Mouse (Mus musculus): ENCODE measurements at regions not wholly inside any gene's neighbourhood (a gene's known extent, or its start where the extent isn't known, plus 50 kb on each side); places are given as distances from the start of the nearest gene placed in this dataset.

DNA sequence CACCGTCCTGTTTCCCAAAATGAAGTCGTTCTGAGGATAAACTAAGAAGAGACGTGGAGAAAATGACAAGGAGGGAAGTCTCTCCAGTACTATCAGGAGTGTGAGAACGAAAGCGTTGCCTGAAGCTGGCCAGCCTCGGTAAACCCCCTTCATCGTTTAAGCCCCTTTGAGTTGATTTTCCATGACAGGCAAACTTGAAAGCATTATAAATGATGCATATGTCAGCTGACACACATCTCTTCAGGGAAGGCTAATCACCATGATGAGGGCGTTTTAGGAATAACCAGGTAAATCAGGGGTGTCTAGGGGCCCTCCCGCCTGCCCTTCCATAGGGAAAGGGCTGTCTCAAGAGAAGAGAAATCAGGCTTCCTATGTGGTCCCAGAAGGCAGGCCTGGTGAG, 328.4 kb downstream of the Gm49356 start:
- H3K9me3 ChIP-seq (ENCODE audit: control insufficient read depth, low read length) = no peaks in the 10 kb centered on the region
- no peak overlapping the region for H3K9ac ChIP-seq (ENCODE audit: low read length)
- H3K4me3 ChIP-seq (ENCODE audit: low read length) = no peak overlapping the region
- ATAC-seq (ENCODE audit: low read depth) = no peak
- no peaks in the 10 kb centered on the region for H3K27me3 ChIP-seq (ENCODE audit: control insufficient read depth, insufficient read depth, low read depth, low read length)
- no peaks in the 10 kb centered on the region for H3K36me3 ChIP-seq (ENCODE audit: control insufficient read depth, insufficient read depth, low read length)
- no peak overlapping the region for H3K27ac ChIP-seq (ENCODE audit: low read length)
- no peak overlapping the region for H3K4me2 ChIP-seq (ENCODE audit: low read depth, low read length)
- no peaks in the 10 kb centered on the region for H3K4me1 ChIP-seq (replicated peaks; ENCODE audit: control insufficient read depth, insufficient read depth, low read length)
- WGBS = 75% methylated on average over 9 of the region's 9 CpGs

DNA sequence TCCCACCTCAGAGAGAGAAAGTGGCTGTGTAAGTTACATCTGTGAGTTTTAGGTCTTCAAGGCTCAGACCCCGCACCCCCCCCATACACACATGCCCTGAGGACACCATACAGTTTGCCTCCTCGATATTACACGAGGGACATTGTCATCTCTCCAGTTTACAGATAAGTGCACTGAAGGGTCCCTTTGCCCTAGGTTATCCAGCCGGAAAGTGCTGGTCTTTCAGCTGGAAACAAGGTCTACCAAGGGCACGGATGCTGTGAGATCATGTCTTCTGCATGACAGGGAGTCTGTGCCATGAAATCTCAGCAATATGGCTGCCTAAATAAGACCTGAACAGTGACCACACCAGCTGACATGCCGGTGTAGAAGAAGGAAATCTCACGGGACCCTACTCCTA, 329.8 kb downstream of the Gm49356 start:
- Histone ChIP-seq H3K36me3 (ENCODE audit: control insufficient read depth, insufficient read depth, low read length) (no peaks in the 10 kb centered on the region), H3K4me3 (ENCODE audit: low read length) (no peak overlapping the region), H3K27ac (ENCODE audit: low read length) (no peak overlapping the region), H3K27me3 (ENCODE audit: control insufficient read depth, insufficient read depth, low read depth, low read length) (no peaks in the 10 kb centered on the region), H3K4me2 (ENCODE audit: low read depth, low read length) (no peak overlapping the region), H3K9ac (ENCODE audit: low read length) (no peak overlapping the region), H3K4me1 (replicated peaks; ENCODE audit: control insufficient read depth, insufficient read depth, low read length) (no peaks in the 10 kb centered on the region), H3K9me3 (ENCODE audit: control insufficient read depth, low read length) (no peaks in the 10 kb centered on the region)
- 85% methylated on average over 7 of the region's 7 CpGs for WGBS
- ATAC-seq (ENCODE audit: low read depth) = no peak

DNA sequence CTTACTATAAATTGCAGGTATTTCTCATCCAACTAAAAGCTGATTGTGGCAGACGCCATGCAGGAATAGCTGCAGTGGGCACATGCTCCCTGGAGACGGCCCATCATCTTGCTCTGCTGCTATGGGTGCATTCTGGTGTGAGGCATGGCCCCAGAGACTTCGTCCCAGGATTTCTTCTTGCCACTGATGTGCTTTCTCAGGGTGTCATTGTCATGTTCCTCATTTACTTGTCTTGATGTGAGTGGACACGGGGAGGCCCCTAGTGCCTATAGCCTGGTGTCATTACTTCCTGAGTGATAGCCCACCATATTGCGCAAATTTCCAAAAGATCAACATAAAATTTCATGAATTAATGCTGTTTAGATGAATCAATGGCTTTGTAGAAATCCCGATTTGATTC, 336.5 kb downstream of the Gm49356 start:
- 85% methylated on average over 6 of the region's 6 CpGs for WGBS
- Histone ChIP-seq H3K4me3 (ENCODE audit: low read length) (no peak overlapping the region), H3K4me2 (ENCODE audit: low read depth, low read length) (no peak overlapping the region), H3K27ac (ENCODE audit: low read length) (no peak overlapping the region), H3K9me3 (ENCODE audit: control insufficient read depth, low read length) (0 out of 2 replicates have a peak, but pooled peaks cover 2% of the 10 kb centered on the region), H3K9ac (ENCODE audit: low read length) (no peak overlapping the region), H3K36me3 (ENCODE audit: control insufficient read depth, insufficient read depth, low read length) (no peaks in the 10 kb centered on the region), H3K4me1 (replicated peaks; ENCODE audit: control insufficient read depth, insufficient read depth, low read length) (no peaks in the 10 kb centered on the region), H3K27me3 (ENCODE audit: control insufficient read depth, insufficient read depth, low read depth, low read length) (no peaks in the 10 kb centered on the region)
- no peak for ATAC-seq (ENCODE audit: low read depth)

DNA sequence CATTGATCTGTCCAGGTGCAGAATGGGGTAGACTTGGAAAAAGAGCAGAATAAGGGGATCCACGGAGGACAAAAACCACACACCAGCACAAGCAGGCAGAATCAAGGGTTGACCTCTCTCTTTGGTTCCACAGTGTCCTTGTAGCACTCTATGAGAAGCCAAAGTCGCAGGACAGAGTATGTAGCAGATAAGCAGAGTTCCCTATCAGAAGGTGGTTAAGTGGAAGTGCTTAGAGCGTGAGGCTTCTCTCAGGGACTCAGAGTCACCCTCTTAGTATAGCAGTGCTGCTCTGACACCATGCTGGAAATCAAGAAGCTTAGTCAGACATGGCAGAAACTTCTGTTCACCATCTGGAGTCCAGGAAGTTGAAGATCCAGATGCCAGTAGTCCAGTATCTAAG, 338.2 kb downstream of the Gm49356 start:
- Histone ChIP-seq H3K9ac (ENCODE audit: low read length) (no peak overlapping the region), H3K27me3 (ENCODE audit: control insufficient read depth, insufficient read depth, low read depth, low read length) (no peaks in the 10 kb centered on the region), H3K9me3 (ENCODE audit: control insufficient read depth, low read length) (0 out of 2 replicates have a peak, but pooled peaks cover 2% of the 10 kb centered on the region), H3K4me1 (replicated peaks; ENCODE audit: control insufficient read depth, insufficient read depth, low read length) (no peaks in the 10 kb centered on the region), H3K4me2 (ENCODE audit: low read depth, low read length) (no peak overlapping the region), H3K4me3 (ENCODE audit: low read length) (no peak overlapping the region), H3K27ac (ENCODE audit: low read length) (no peak overlapping the region), H3K36me3 (ENCODE audit: control insufficient read depth, insufficient read depth, low read length) (no peaks in the 10 kb centered on the region)
- ATAC-seq (ENCODE audit: low read depth) = no peak
- 66% methylated on average over 3 of the region's 3 CpGs for WGBS

DNA sequence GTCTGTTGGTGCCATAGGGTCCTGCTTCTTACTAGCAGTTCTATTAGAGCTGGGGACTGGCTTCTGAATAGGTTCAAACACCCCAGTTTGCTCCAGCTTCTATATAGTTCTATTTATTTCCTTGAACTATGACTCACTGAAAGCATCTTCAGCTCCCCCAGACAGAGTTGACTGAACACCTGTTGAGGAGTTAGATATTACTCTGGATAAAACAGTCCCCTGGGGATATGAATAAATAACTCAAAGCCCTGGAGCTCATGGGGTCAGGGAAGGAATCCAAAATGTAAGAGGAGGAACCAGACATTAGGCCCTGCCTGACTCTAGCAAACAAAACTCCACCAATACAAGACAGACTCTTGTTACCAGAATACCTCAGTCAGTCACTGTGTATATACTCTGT, 341.4 kb downstream of the Gm49356 start:
- Histone ChIP-seq H3K9me3 (ENCODE audit: control insufficient read depth, low read length) (0 out of 2 replicates have a peak, but pooled peaks cover 2% of the 10 kb centered on the region), H3K4me3 (ENCODE audit: low read length) (no peak overlapping the region), H3K4me2 (ENCODE audit: low read depth, low read length) (no peak overlapping the region), H3K27me3 (ENCODE audit: control insufficient read depth, insufficient read depth, low read depth, low read length) (no peaks in the 10 kb centered on the region), H3K27ac (ENCODE audit: low read length) (no peak overlapping the region), H3K4me1 (replicated peaks; ENCODE audit: control insufficient read depth, insufficient read depth, low read length) (no peaks in the 10 kb centered on the region), H3K36me3 (ENCODE audit: control insufficient read depth, insufficient read depth, low read length) (no peaks in the 10 kb centered on the region), H3K9ac (ENCODE audit: low read length) (no peak overlapping the region)
- no peak for ATAC-seq (ENCODE audit: low read depth)

DNA sequence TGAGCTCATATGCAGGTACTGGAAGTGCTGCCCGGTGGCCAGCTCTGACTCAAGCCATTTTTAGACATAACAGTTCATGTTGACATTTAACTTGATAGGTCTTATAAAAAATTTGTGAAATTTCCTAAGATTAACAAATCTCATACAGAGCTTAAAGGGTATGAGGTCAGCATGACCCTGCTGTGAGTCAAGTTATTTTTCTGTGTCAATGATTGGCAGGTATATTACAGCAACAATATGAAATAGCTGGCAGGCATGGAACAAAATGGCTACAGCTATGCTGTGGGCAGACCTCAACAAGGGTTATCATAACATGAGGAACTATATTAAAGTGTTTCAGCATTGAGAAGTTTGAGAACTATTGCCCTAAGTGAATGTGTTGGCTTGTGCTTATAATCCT, 342.6 kb downstream of the Gm49356 start:
- Histone ChIP-seq H3K9me3 (ENCODE audit: control insufficient read depth, low read length) (0 out of 2 replicates have a peak, but pooled peaks cover 2% of the 10 kb centered on the region), H3K27ac (ENCODE audit: low read length) (no peak overlapping the region), H3K9ac (ENCODE audit: low read length) (no peak overlapping the region), H3K36me3 (ENCODE audit: control insufficient read depth, insufficient read depth, low read length) (no peaks in the 10 kb centered on the region), H3K4me2 (ENCODE audit: low read depth, low read length) (no peak overlapping the region), H3K4me3 (ENCODE audit: low read length) (no peak overlapping the region), H3K27me3 (ENCODE audit: control insufficient read depth, insufficient read depth, low read depth, low read length) (no peaks in the 10 kb centered on the region), H3K4me1 (replicated peaks; ENCODE audit: control insufficient read depth, insufficient read depth, low read length) (no peaks in the 10 kb centered on the region)
- no peak for ATAC-seq (ENCODE audit: low read depth)
- WGBS = 76% methylated on average over 1 of the region's 1 CpGs

DNA sequence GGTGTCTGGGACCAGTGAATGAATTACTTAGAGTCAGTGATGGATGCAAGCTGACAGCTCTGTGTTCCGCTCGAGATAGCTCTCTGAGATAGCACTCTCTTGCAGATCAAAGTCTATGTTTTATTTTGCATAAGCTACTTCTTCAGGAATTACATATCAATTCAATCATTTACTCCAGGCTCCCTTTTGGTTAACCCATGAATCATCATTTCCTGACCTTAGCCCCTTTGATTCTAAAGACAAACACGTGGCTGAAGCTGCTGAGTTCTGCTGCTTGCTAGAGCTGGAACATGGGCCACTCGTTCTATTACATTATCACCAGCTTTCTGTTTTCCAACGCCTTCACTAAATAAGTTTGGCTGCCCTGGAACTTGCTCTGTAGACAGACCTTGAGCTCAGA, 343.2 kb downstream of the Gm49356 start:
- no peaks in the 10 kb centered on the region for H3K4me1 ChIP-seq (replicated peaks; ENCODE audit: control insufficient read depth, insufficient read depth, low read length)
- H3K36me3 ChIP-seq (ENCODE audit: control insufficient read depth, insufficient read depth, low read length) = no peaks in the 10 kb centered on the region
- no peaks in the 10 kb centered on the region for H3K27me3 ChIP-seq (ENCODE audit: control insufficient read depth, insufficient read depth, low read depth, low read length)
- no peak overlapping the region for H3K27ac ChIP-seq (ENCODE audit: low read length)
- H3K9ac ChIP-seq (ENCODE audit: low read length) = no peak overlapping the region
- no peak overlapping the region for H3K4me2 ChIP-seq (ENCODE audit: low read depth, low read length)
- no peak for ATAC-seq (ENCODE audit: low read depth)
- 68% methylated on average over 5 of the region's 5 CpGs for WGBS
- no peak overlapping the region for H3K4me3 ChIP-seq (ENCODE audit: low read length)
- 0 out of 2 replicates have a peak, but pooled peaks cover 2% of the 10 kb centered on the region for H3K9me3 ChIP-seq (ENCODE audit: control insufficient read depth, low read length)

DNA sequence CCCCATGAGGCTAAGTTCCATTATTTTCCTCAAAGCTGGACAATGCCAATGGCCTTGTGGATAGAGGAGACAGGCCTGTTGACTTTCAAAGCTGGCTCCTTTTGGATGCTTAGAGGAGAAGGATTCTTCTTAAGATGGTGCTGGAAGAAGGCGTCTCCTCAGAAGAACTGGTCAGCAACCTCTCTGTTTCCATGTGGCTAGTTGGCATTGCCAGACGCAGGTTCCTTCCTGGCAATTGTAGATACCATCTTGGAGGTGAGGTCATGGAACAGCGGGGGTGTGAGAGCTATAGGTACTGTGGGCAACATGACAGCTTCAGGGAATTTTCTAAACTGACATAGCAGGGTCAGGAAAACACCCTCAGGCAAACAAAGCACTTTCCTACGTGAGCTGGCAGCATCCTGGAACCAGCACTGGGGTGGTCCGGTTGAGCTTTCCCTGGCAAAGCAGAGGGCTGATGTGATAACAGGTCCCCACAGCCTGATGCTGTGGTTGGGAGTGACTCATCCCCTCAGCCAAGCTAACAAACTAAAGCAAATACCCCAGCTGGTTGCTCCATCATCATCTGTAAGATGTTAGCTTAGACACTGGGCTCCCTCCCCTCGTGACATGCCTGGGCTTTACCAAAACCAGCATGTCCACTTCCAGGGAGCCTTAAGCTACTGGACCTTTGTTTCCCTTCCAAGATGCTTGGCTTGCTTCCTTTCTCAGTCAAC, 348.5 kb downstream of the Gm49356 start:
- Histone ChIP-seq H3K9me3 (ENCODE audit: control insufficient read depth, low read length) (no peaks in the 10 kb centered on the region), H3K27ac (ENCODE audit: low read length) (no peak overlapping the region), H3K9ac (ENCODE audit: low read length) (no peak overlapping the region), H3K36me3 (ENCODE audit: control insufficient read depth, insufficient read depth, low read length) (no peaks in the 10 kb centered on the region), H3K4me2 (ENCODE audit: low read depth, low read length) (no peak overlapping the region), H3K4me1 (replicated peaks; ENCODE audit: control insufficient read depth, insufficient read depth, low read length) (no peaks in the 10 kb centered on the region), H3K4me3 (ENCODE audit: low read length) (no peak overlapping the region), H3K27me3 (ENCODE audit: control insufficient read depth, insufficient read depth, low read depth, low read length) (no peaks in the 10 kb centered on the region)
- ATAC-seq (ENCODE audit: low read depth) = no peak
- WGBS = 66% methylated on average over 6 of the region's 6 CpGs

DNA sequence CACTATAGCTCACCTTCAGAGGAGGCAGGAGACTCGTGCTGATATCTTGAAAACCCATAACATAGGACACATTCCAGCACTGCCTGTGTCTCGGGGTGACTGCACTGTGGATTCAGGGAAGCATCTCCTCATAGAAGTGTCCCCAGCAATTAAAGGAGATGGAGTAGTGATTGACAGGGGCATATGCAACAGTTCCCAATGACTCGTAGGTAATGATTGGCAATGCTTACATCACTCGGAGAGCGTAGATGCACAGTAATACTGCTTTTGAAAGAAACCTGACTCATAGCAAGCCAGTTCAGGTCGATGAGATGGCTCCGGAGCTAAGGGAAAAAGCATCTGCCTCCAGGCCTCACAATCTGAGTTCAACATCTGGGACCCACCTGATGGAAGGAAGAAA, 352.7 kb downstream of the Gm49356 start:
- H3K4me3 ChIP-seq (ENCODE audit: low read length) = no peak overlapping the region
- no peak overlapping the region for H3K4me2 ChIP-seq (ENCODE audit: low read depth, low read length)
- H3K27ac ChIP-seq (ENCODE audit: low read length) = no peak overlapping the region
- no peak overlapping the region for H3K9ac ChIP-seq (ENCODE audit: low read length)
- H3K4me1 ChIP-seq (replicated peaks; ENCODE audit: control insufficient read depth, insufficient read depth, low read length) = peaks cover 3% of the 10 kb centered on the region
- H3K27me3 ChIP-seq (ENCODE audit: control insufficient read depth, insufficient read depth, low read depth, low read length) = no peaks in the 10 kb centered on the region
- no peaks in the 10 kb centered on the region for H3K9me3 ChIP-seq (ENCODE audit: control insufficient read depth, low read length)
- WGBS = 79% methylated on average over 7 of the region's 7 CpGs
- ATAC-seq (ENCODE audit: low read depth) = no peak
- H3K36me3 ChIP-seq (ENCODE audit: control insufficient read depth, insufficient read depth, low read length) = no peaks in the 10 kb centered on the region

All from lung, embryonic 16.5 days (tissue).